In genomic region chr4:131914046-131914643, GRCm38 (mm10) we compare ENCODE assay signal across 16 mouse cellular contexts. TPM values are rescaled to one million over a fixed set of nuclear protein-coding genes. Genes with fewer than 3 reads are reported as not detected.
DNase-seq lines count a peak whose midpoint lies in the region; ATAC-seq and TF ChIP-seq lines count a peak whose summit lies in the region.
"Had no signal": no experiment of that assay in that cellular context is flagged by ENCODE, and none has a peak within 500 bp of the region (broad histone marks: within the 10 kb centered on the region; RNA-seq: fewer than 3 reads in every experiment).

No protein-coding gene starts in this region.

- H3K4me1 ChIP-seq in hindbrain, postnatal 0 days (ENCODE audit: insufficient read depth, low read length): peaks cover 12% of the 10 kb centered on the region
- H3K4me1 ChIP-seq in hindbrain, embryonic 13.5 days (replicated peaks): peaks cover 54% of the 10 kb centered on the region
- peaks cover 50% of the 10 kb centered on the region for H3K4me1 ChIP-seq in neural tube, embryonic 15.5 days

- H3K27ac ChIP-seq in hindbrain, postnatal 0 days: no peak overlapping the region
- no peak overlapping the region for H3K27ac ChIP-seq in hindbrain, embryonic 13.5 days
- no peak overlapping the region for H3K27ac ChIP-seq in neural tube, embryonic 15.5 days (replicated peaks)
- H3K27ac ChIP-seq: heart, embryonic 15.5 days; hindbrain, embryonic 15.5 days; liver, embryonic 12.5 days; lung, embryonic 15.5 days had no signal

- H3K4me2 ChIP-seq in hindbrain, postnatal 0 days (ENCODE audit: low read depth, low read length): no peak overlapping the region
- H3K4me2 ChIP-seq in hindbrain, embryonic 13.5 days: no peak overlapping the region
- H3K4me2 ChIP-seq in neural tube, embryonic 15.5 days: no peak overlapping the region

- peaks cover 35% of the 10 kb centered on the region; the same call in 1 of the 2 replicates for H3K27me3 ChIP-seq in hindbrain, postnatal 0 days (ENCODE audit: insufficient read depth, low read length)
- H3K27me3 ChIP-seq in hindbrain, embryonic 13.5 days: peaks cover 74% of the 10 kb centered on the region
- H3K27me3 ChIP-seq in neural tube, embryonic 15.5 days (replicated peaks): peaks cover 50% of the 10 kb centered on the region

- H3K9me3 ChIP-seq in hindbrain, postnatal 0 days (ENCODE audit: low read length): no peaks in the 10 kb centered on the region
- no peaks in the 10 kb centered on the region for H3K9me3 ChIP-seq in hindbrain, embryonic 13.5 days
- no peaks in the 10 kb centered on the region for H3K9me3 ChIP-seq in neural tube, embryonic 15.5 days (replicated peaks)
- H3K9me3 ChIP-seq: heart, embryonic 15.5 days; hindbrain, embryonic 15.5 days; liver, embryonic 12.5 days; lung, embryonic 15.5 days had no signal

- H3K9ac ChIP-seq in hindbrain, postnatal 0 days (replicated peaks; ENCODE audit: low read length): no peak overlapping the region
- H3K9ac ChIP-seq in hindbrain, embryonic 13.5 days: no peak overlapping the region
- no peak overlapping the region for H3K9ac ChIP-seq in neural tube, embryonic 15.5 days (replicated peaks)
- H3K9ac ChIP-seq: liver, embryonic 12.5 days had no signal

- WGBS in hindbrain, postnatal 0 days: 13% methylated on average over 9 of the region's 9 CpGs
- WGBS in hindbrain, embryonic 13.5 days: 5% methylated on average over 9 of the region's 9 CpGs
- 12% methylated on average over 9 of the region's 9 CpGs for WGBS in neural tube, embryonic 15.5 days

- no peaks in the 10 kb centered on the region for H3K36me3 ChIP-seq in hindbrain, postnatal 0 days (ENCODE audit: insufficient read depth, low read length)
- no peaks in the 10 kb centered on the region for H3K36me3 ChIP-seq in hindbrain, embryonic 13.5 days
- H3K36me3 ChIP-seq in neural tube, embryonic 15.5 days: no peaks in the 10 kb centered on the region
- H3K36me3 ChIP-seq: heart, embryonic 15.5 days; hindbrain, embryonic 15.5 days; liver, embryonic 12.5 days; lung, embryonic 15.5 days had no signal

- no peak for ATAC-seq in hindbrain, postnatal 0 days
- no peak for ATAC-seq in hindbrain, embryonic 13.5 days (ENCODE audit: low FRiP score)
- no peak for ATAC-seq in neural tube, embryonic 15.5 days (ENCODE audit: low FRiP score)
- ATAC-seq in megakaryocyte progenitor cell, adult 5-6 weeks (replicated peaks; ENCODE audit: poor library complexity): no peak
- ATAC-seq: forebrain, embryonic 14.5 days; liver, embryonic 12.5 days had no signal

- no peak overlapping the region for H3K4me3 ChIP-seq in hindbrain, postnatal 0 days (ENCODE audit: low read length)
- no peak overlapping the region for H3K4me3 ChIP-seq in hindbrain, embryonic 13.5 days
- H3K4me3 ChIP-seq in neural tube, embryonic 15.5 days (replicated peaks): no peak overlapping the region

- DNase-seq in adrenal gland, postnatal 14 days: peak; percentile 51
- no peak for DNase-seq in adrenal gland, postnatal 10 days
- DNase-seq in hindbrain, postnatal 0 days (ENCODE audit: low spot score): peak; percentile 45
- peak; percentile 31 for DNase-seq in neural tube, embryonic 10.5 days (ENCODE audit: extremely low spot score, low spot score)
- no peak for DNase-seq in cerebellum, adult 11-12 months
- DNase-seq: cerebellum, postnatal 25 days; kidney, adult 11 months; thymus, postnatal 25 days had no signal

- TF ChIP-seq CTCF in hindbrain, postnatal 0 days (IDR thresholded peaks at IDR 0.05; ENCODE audit: low read depth): no peak

RNA-seq across cellular contexts. Expression of gene Tmem200b, which starts 7.4 kb away (rescaled TPM):
- total RNA-seq in adrenal gland, postnatal 14 days (2021): 8.7 TPM in 2 replicates
- total RNA-seq in adrenal gland, postnatal 10 days (2021): 1 to 10 TPM; 7.4 to 9.4 TPM
- 2.3 and 3.2 TPM in 2 replicates for total RNA-seq in hindbrain, postnatal 0 days (2014; rRNA removed)
- 0.48 and 0.64 TPM in 2 replicates for polyA plus RNA-seq in hindbrain, postnatal 0 days (2015; fragmentation: Nextera tagmentation; extraction: Ambion mirVana)
- not detected in 2 replicates for polyA plus RNA-seq in hindbrain, embryonic 13.5 days (2015; fragmentation: Nextera tagmentation; extraction: Ambion mirVana)
- 0.22 TPM in 2 replicates for polyA plus RNA-seq in neural tube, embryonic 15.5 days (2015; fragmentation: Nextera tagmentation; extraction: Ambion mirVana)
- total RNA-seq in megakaryocyte progenitor cell, adult 5-6 weeks (2015): not detected in 2 replicates
- not detected in 2 replicates for total RNA-seq in megakaryocyte progenitor cell, adult 5-6 weeks (2017)
- polyA plus RNA-seq: forebrain, embryonic 14.5 days had no signal

RNA-seq across cellular contexts. Expression of gene Srsf4, which starts 40.7 kb away (rescaled TPM):
- total RNA-seq in adrenal gland, postnatal 14 days (2021): 69.2 and 73.4 TPM in 2 replicates
- 10 to 100 TPM; 65.9 to 68.7 TPM for total RNA-seq in adrenal gland, postnatal 10 days (2021)
- total RNA-seq in hindbrain, postnatal 0 days (2014; rRNA removed): 25.9 and 28.3 TPM in 2 replicates
- 76.0 and 86.0 TPM in 2 replicates for polyA plus RNA-seq in hindbrain, postnatal 0 days (2015; fragmentation: Nextera tagmentation; extraction: Ambion mirVana)
- polyA plus RNA-seq in hindbrain, embryonic 13.5 days (2015; fragmentation: Nextera tagmentation; extraction: Ambion mirVana): 115 and 119 TPM in 2 replicates
- 91.1 and 94.0 TPM in 2 replicates for polyA plus RNA-seq in neural tube, embryonic 15.5 days (2015; fragmentation: Nextera tagmentation; extraction: Ambion mirVana)
- total RNA-seq in megakaryocyte progenitor cell, adult 5-6 weeks (2015): 36.1 and 42.4 TPM in 2 replicates
- total RNA-seq in megakaryocyte progenitor cell, adult 5-6 weeks (2017): 58.2 and 86.6 TPM in 2 replicates

Comparison
In these comparisons a context has a peak if more than half of its experiments do, and no peak if none do; other contexts are left out.
1. DNase-seq: peak in adrenal gland, postnatal 14 days (single experiment), hindbrain, postnatal 0 days (single experiment) and neural tube, embryonic 10.5 days (single experiment); none in adrenal gland, postnatal 10 days (single experiment) and cerebellum, adult 11-12 months (single experiment).